Mouse (Mus musculus) splenic B cell, adult 2 months (primary cell): ENCODE measurements around the gene Lyz1.

Source experiments
- DNase-seq: peaks from one replicate; pipeline ENCODE4 v3.0.0-alpha.2; 2011; ENCODE audit warnings: low read depth, low spot score
- H3K27me3 ChIP-seq: 2 replicates; pipeline ENCODE4 v1.6.1; 2012; ENCODE audit warnings: mild to moderate bottlenecking, low read length, moderate library complexity, mixed read lengths; ENCODE audit not compliant: control insufficient read depth, poor library complexity, insufficient read depth, severe bottlenecking
- H3K36me3 ChIP-seq: 2 replicates; pipeline ENCODE4 v1.6.1; 2012; ENCODE audit warnings: mild to moderate bottlenecking, low read length, moderate library complexity, mixed read lengths; ENCODE audit not compliant: control insufficient read depth, poor library complexity, insufficient read depth, severe bottlenecking

Gene Lyz1

GRCm38 (mm10) chr10:117292671-117293070 is at the start of gene Lyz1:
Gene Lyz1, minus strand, starts transcription at chr10:117292868.
- no peak for DNase-seq
- no peaks in the 10 kb centered on the region for H3K27me3 ChIP-seq
- no peaks in the 10 kb centered on the region for H3K36me3 ChIP-seq

- DNase-seq, result no peak
- Histone ChIP-seq H3K36me3 (no peaks in the 10 kb centered on the region), H3K27me3 (no peaks in the 10 kb centered on the region)
These were observed 49.7 kb upstream of the Lyz1 start for GRCm38 (mm10) chr10:117342406-117342805.

DNA sequence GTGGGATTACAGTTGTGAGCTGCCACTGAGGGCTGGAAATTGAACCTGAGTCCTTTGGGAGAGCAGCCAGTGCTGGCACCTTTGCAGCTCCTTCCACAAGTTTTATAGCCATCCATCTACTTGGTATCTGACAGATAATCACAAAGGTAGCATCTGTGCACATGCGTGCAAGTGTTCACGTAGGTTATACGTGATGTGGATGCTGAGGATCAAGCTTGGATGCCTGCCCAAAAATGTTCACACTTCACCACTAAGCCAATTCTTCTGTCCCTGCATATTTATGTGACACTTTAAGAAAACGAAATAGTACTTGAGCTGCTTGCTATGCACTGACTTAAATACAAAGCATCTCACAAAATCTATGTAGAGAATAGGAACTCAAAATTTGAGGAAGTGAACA is 48.4 kb upstream of the Lyz1 start:
- Histone ChIP-seq H3K27me3 (no peaks in the 10 kb centered on the region), H3K36me3 (no peaks in the 10 kb centered on the region)
- DNase-seq, result no peak

DNA sequence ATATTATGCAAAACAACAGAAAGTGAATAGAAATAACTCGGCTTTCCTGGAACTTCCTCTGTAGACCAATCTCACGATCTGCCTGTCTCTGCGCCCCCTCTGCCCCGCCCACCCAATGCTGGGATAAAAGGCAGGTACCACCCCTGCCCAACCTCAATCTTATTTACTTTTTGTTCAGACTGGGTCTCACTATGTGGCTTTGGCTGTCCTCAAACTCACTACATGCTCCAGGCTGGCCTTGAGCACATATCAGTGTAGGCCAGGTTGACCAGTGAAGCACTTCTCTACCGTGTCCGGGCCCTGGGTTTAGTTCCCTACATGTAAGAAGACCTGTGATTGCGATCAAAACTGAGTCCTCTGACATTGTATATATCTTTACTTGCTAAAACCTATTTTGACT is 46.6 kb upstream of the Lyz1 start:
- no peaks in the 10 kb centered on the region for H3K36me3 ChIP-seq
- no peak for DNase-seq

GRCm38 (mm10) chr10:117337946-117338345 is 45.3 kb upstream of the Lyz1 start:
- Histone ChIP-seq H3K27me3 (no peaks in the 10 kb centered on the region), H3K36me3 (no peaks in the 10 kb centered on the region)
- peak; percentile 42 for DNase-seq

More for the DNA sequence above, 46.6 kb upstream of the Lyz1 start:
- no peaks in the 10 kb centered on the region for H3K27me3 ChIP-seq

- no peak for DNase-seq
- H3K27me3 ChIP-seq, result no peaks in the 10 kb centered on the region
- no peaks in the 10 kb centered on the region for H3K36me3 ChIP-seq
These were observed 43.0 kb upstream of the Lyz1 start for GRCm38 (mm10) chr10:117335649-117336048.

DNA sequence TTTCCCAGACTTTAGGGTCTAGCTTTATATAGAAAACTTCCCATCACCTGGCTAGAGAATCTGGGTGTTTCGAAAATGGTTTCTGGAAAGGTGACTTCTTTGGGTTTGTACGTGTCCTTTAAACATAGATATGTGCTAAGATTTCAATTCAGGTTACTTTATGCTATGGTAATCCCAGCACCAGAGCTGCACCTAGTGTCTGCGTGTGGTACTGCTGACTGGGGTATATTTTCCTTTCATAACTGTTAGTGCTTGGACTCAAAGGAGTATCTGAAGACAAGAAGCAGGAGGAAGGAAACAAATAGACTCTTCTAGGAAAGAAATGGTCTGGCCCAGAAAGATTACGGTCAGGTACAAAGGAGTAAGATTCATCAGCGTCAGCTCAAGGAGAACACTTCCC is 37.9 kb upstream of the Lyz1 start:
- DNase-seq, result peak; percentile 65
- no peaks in the 10 kb centered on the region for H3K27me3 ChIP-seq

DNA sequence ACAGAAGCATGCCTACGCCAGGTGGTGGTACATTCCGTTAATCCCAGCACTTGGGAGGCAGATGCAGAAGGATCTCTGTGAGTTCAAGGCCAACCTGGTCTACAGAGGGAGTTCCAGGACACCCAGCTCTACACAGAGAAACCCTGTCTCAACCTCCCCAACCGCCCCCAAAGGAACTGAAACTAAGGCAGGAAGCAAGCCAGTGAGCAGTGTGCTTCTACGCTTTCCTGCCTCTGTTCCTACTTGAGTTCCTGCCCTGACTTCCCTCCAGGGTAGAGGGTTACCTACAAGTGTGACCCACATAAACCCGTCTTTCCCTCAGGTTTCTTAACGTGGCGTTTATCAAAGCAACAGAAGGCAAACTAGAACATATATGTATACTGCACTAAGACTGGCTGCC is 31.1 kb upstream of the Lyz1 start:
- DNase-seq, result peak; percentile 72
- H3K27me3 ChIP-seq, result no peaks in the 10 kb centered on the region
- no peaks in the 10 kb centered on the region for H3K36me3 ChIP-seq

More for the DNA sequence above, 37.9 kb upstream of the Lyz1 start:
- H3K36me3 ChIP-seq, result no peaks in the 10 kb centered on the region

- peak; percentile 34 for DNase-seq
- Histone ChIP-seq H3K36me3 (no peaks in the 10 kb centered on the region), H3K27me3 (no peaks in the 10 kb centered on the region)
These were observed 30.0 kb upstream of the Lyz1 start for GRCm38 (mm10) chr10:117322630-117323029.

DNA sequence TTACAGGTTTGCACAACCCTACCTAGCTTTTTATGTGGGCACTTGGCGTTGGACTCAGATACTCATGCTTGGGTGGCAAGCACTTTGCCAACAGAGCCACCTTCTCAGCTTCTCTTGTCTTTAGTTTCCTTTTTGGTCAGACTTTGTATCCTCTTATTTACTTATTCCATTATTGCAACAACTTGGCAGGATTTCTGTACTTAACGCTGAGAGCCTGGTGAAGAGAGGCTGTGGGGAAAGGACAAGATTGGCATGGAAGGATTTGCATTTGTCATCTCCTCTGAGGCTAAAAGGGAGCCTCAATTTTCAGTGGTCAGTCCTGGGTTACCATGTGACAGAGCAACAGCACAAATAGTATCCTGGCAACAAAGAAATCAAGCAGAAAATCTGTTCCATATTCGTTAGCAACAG is 27.9 kb upstream of the Lyz1 start:
- Histone ChIP-seq H3K27me3 (no peaks in the 10 kb centered on the region), H3K36me3 (no peaks in the 10 kb centered on the region)
- DNase-seq, result peak; percentile 19

DNA sequence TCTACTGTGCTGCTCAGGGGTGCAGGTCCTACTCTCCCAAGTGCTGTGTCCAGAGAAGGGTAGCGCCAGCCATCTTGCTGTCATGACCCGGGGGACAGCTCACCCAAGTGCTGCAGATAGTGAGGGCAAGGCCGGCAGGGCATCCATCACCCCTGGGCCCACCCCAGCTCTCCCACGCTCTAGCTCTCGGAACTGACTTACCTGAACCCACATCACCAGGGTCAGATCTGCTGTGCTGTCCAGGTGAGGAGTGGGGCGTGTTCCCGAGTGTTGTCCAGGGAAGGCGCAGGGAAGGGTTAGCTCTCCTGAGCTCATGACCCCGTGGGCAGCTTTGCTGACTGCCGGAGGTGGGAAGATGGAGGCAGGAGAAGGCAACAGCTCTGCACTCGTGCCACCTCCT is 23.7 kb upstream of the Lyz1 start:
- Histone ChIP-seq H3K27me3 (no peaks in the 10 kb centered on the region), H3K36me3 (no peaks in the 10 kb centered on the region)
- no peak for DNase-seq

GRCm38 (mm10) chr10:117313133-117313532 is 20.5 kb upstream of the Lyz1 start:
- Histone ChIP-seq H3K27me3 (no peaks in the 10 kb centered on the region), H3K36me3 (no peaks in the 10 kb centered on the region)
- no peak for DNase-seq

GRCm38 (mm10) chr10:117312168-117312567 is 19.5 kb upstream of the Lyz1 start:
- no peak for DNase-seq
- Histone ChIP-seq H3K36me3 (no peaks in the 10 kb centered on the region), H3K27me3 (no peaks in the 10 kb centered on the region)

- no peaks in the 10 kb centered on the region for H3K36me3 ChIP-seq
- no peak for DNase-seq
These were observed 11.7 kb upstream of the Lyz1 start for GRCm38 (mm10) chr10:117304371-117304770.

DNA sequence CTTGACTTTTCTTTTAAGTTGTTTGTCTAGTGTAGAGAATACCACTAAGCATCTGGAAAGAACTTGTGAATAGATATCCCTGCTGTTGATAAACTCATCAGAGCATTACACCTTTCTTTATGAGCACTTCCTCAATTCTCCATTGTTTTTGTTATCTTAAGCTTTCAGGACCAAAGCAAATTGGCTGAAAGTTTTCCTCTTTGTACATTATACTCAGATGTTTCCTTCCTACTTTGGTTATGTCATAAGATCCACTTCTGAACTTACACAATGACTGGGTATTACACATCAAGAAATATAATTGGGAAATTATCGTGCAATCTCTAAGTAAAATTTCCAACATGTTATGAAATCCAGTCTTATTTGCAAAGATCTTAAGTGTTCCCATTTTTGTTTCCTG is 9.0 kb upstream of the Lyz1 start:
- no peaks in the 10 kb centered on the region for H3K27me3 ChIP-seq
- H3K36me3 ChIP-seq, result no peaks in the 10 kb centered on the region
- DNase-seq, result no peak

More at GRCm38 (mm10) chr10:117304371-117304770, 11.7 kb upstream of the Lyz1 start:
- H3K27me3 ChIP-seq, result no peaks in the 10 kb centered on the region

DNA sequence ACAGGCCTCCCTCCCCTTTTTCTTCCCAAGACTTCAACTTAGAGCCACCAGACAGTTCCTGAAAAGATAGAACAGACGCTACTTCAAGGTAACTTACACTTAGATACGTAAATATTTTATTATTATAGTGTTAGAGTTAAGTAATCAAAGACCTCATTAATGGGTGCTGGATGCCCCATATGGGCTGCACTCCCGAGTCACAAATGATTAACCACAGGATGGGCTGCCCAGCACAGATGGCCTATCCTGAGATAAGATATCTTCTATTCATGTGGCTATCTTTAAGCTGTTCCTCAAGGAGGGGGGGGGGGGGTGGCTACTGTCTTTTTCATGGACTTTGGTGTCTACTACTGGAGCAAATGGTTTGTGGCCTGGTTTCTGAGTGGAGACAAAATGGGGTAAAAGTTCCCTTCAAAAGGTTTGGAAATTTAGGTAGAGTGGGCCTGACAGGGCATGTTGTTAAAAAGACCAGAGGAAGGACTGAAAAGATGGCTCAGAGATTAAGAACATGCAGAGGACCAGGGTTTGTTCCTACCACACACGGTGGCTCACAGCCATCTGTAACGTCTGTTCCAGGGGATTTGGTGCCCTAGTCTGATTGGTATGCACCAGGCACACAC is 7.3 kb upstream of the Lyz1 start:
- Histone ChIP-seq H3K36me3 (no peaks in the 10 kb centered on the region), H3K27me3 (no peaks in the 10 kb centered on the region)
- DNase-seq, result no peak
